Mouse (Mus musculus) MEL (cell line): Measurements from ENCODE around the gene Abca7.

Experiments used
- BHLHE40 ChIP-seq: IDR thresholded peaks from 2 replicates; pipeline ENCODE4 v1.6.1; 2012; ENCODE audit warnings: low read depth, mild to moderate bottlenecking, inconsistent platforms, low read length, improper control_type of control experiment, borderline replicate concordance
- CHD2 ChIP-seq: IDR thresholded peaks from 2 replicates; pipeline ENCODE4 v1.6.1; 2011; ENCODE audit warnings: low read length, improper control_type of control experiment
- CTCF ChIP-seq, 3 experiments: IDR thresholded peaks in 2 of 3; conservative IDR thresholded peaks in 1 of 3; 2 replicates each; pipeline ENCODE4 v1.5.1; 2011 to 2012; ENCODE audit warnings: low read length in 3 of 3, low read depth in 2 of 3, mild to moderate bottlenecking in 2 of 3, improper control_type of control experiment in 1 of 3, inconsistent platforms in 1 of 3, mixed read lengths in 1 of 3, moderate library complexity in 1 of 3; ENCODE audit not compliant: control insufficient read depth in 1 of 3, insufficient read depth in 1 of 3, poor library complexity in 1 of 3, severe bottlenecking in 1 of 3
- E2F4 ChIP-seq: IDR thresholded peaks from 2 replicates; pipeline ENCODE4 v1.6.1; 2011; ENCODE audit warnings: low read depth, low read length, improper control_type of control experiment, borderline replicate concordance
- ELF1 ChIP-seq: IDR thresholded peaks from 2 replicates; pipeline ENCODE4 v1.6.1; 2014; ENCODE audit warnings: low read depth, mild to moderate bottlenecking, inconsistent platforms, low read length, improper control_type of control experiment, moderate library complexity
- EP300 ChIP-seq, 2 experiments: IDR thresholded peaks; 2 replicates each; pipeline ENCODE4 v1.6.1; 2011; ENCODE audit warnings: improper control_type of control experiment in 2 of 2, low read length in 2 of 2, low read depth in 1 of 2, mild to moderate bottlenecking in 1 of 2
- ETS1 ChIP-seq: IDR thresholded peaks from 2 replicates; pipeline ENCODE4 v1.6.1; 2012; ENCODE audit warnings: low read depth, mild to moderate bottlenecking, inconsistent platforms, low read length, improper control_type of control experiment, moderate library complexity
- KAT2A ChIP-seq: conservative IDR thresholded peaks from 2 replicates; pipeline ENCODE4 v1.6.1; 2012; ENCODE audit warnings: low read depth, low read length, improper control_type of control experiment, inconsistent platforms
- MAX ChIP-seq: IDR thresholded peaks from 2 replicates; pipeline ENCODE4 v1.6.1; 2011; ENCODE audit warnings: low read length, improper control_type of control experiment
- POLR2A ChIP-seq, 2 experiments: IDR thresholded peaks; 2 replicates each; pipeline ENCODE4 v1.6.1; 2011 to 2012; ENCODE audit warnings: low read length in 2 of 2, mild to moderate bottlenecking in 2 of 2, control low read depth in 1 of 2, improper control_type of control experiment in 1 of 2, low read depth in 1 of 2, moderate library complexity in 1 of 2; ENCODE audit not compliant: control insufficient read depth in 1 of 2, insufficient read depth in 1 of 2, poor library complexity in 1 of 2
- SMC3 ChIP-seq: IDR thresholded peaks from 2 replicates; pipeline ENCODE4 v1.6.1; 2011; ENCODE audit warnings: low read depth, low read length, improper control_type of control experiment
- ZC3H11A ChIP-seq: IDR thresholded peaks from 2 replicates; pipeline ENCODE4 v1.6.1; 2012; ENCODE audit warnings: low read depth, mild to moderate bottlenecking, inconsistent platforms, low read length, improper control_type of control experiment
- ZKSCAN1 ChIP-seq: IDR thresholded peaks from 2 replicates; pipeline ENCODE4 v1.6.1; 2012; ENCODE audit warnings: low read depth, mild to moderate bottlenecking, inconsistent platforms, low read length, improper control_type of control experiment, moderate library complexity

GRCm38 (mm10) chr10:80063104-80063503 is 66.8 kb downstream of the Abca7 start:
- no peak for TF ChIP-seq CTCF (IDR thresholded peaks at IDR 0.05 in 2 of 3, conservative IDR thresholded peaks at IDR 0.05 in 1 of 3; ENCODE audit: control insufficient read depth in 1 of 3, insufficient read depth in 1 of 3, low read depth in 2 of 3, low read length in 3 of 3, poor library complexity in 1 of 3, severe bottlenecking in 1 of 3)
- TF ChIP-seq E2F4: no peak
- no peak for TF ChIP-seq MAX
- TF ChIP-seq POLR2A (IDR thresholded peaks at IDR 0.05; ENCODE audit: control insufficient read depth in 1 of 2, insufficient read depth in 1 of 2, low read depth in 1 of 2, low read length in 2 of 2, poor library complexity in 1 of 2): no peak
- no peak for TF ChIP-seq ELF1
- TF ChIP-seq CHD2: no peak
- TF ChIP-seq ETS1: no peak
- no peak for TF ChIP-seq BHLHE40
- no peak for TF ChIP-seq ZC3H11A
- no peak for TF ChIP-seq KAT2A
- no peak for TF ChIP-seq SMC3
- TF ChIP-seq ZKSCAN1: no peak
- no peak for TF ChIP-seq EP300 (IDR thresholded peaks at IDR 0.05; ENCODE audit: low read depth in 1 of 2, low read length in 2 of 2)
